Mouse (Mus musculus) CD4-positive helper T cell, adult 2 months (primary cell): ENCODE data around the gene Mpped2.

Source experiments
- DNase-seq: peaks from one replicate; pipeline ENCODE4 v3.0.0-alpha.2; 2012; ENCODE audit warnings: low read depth, missing footprints, low spot score

Gene Mpped2

DNA sequence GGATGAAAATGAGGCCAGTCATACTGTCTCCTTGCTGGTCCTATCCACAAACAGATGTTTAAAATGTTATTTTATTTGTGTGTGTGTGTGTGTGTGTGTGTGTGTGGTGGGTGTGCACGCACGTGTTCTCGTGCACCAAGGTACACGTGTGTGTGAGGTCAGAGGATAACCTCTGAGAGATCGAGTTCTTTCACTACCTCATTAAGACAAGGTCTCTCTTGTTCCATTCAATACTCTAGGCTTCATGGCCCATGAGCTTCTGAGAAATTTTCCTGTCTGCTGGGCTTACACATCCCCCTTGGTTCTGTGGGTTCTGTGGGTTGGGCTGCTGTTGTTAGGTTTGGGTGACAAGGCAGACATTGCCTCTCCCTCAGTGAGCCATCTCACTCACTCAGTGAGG lies 12.6 kb downstream of the Mpped2 start:
- DNase-seq: no peak

DNA sequence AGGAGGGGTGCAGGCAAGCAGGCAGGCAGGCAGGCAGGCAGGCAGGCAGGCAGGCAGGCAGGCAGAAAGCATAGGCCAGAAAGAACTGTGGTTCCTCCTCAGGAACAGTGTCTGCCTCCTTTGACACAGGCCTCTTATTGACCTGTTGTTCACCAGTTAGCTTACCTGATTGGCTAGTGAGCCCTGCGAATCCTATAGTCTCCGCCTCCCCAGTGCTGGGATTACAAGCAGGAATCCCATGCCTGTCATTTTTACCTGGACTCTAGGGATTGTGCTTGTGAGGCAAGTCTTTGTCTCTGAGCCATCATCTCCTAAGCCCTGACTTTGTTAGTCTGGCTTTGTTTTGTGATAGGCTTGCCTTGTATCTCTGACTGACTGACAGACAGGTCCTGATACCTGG lies 14.1 kb downstream of the Mpped2 start:
- DNase-seq: no peak

DNA sequence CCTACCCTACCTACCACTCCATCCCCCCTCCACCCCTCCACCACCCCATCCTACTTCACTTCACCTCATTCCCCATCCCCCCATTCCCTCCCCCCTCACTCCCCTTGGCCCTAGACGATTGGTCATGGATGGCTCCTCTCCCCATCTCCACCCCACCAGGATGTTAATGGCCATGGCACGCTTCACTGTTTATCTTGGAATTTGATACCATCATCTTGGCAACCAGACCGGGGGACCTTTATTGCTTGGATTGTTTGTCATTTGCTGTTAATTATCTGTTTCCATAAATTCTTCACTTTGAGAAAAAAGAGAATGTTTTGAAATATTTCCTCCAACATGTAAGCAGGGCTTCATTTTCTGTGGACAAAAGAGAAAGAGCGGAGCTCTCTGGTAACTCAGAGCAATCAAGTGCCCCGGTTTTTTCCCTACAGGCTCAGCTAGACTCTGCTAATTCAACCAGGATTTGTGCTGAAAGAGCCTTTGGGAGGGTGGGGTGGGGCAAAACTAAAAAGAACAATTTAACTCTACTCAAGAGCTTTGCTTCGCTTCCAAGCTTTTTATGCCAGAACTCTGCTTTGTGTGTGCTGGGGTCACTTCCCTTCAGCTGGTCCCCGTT lies 17.9 kb downstream of the Mpped2 start:
- no peak for DNase-seq

DNA sequence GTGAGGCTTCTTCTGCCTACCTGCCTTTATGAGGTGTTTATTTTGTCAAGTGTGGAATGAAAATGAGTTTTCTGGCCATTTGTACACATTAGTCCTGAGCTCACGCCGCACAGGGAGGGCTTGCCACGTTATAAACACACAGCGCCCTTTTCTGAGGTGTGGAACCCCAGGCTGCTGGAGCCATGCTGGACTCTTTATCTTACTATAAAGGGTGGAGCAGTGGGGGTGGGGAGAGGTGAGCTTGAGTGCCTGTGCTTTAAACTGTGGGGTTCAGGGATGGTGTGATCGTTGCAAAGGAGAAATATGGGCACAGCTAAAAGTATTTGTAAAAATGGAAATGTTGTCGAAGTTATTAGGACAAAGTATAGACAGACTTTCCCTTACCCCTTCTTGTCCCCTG lies 18.4 kb downstream of the Mpped2 start:
- no peak for DNase-seq

DNA sequence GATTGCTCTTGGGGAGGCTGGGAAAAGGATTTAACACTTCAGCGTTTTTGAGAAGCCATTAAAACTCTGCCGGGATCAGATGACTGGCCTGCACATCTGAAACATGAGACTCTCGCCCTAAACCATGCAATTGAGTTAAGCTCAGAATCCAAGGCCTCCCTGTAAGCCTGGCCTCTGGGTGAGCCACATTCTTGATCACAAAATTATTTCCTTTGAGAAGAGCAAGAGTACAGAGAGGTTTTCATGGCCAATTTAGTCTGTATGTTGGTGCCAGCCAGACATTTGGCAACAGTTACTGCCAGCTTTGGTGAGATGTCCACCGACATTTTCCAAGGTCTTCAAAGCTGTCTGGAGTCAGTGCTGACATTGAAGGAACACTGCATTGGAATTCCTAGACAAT lies 20.1 kb downstream of the Mpped2 start:
- DNase-seq: no peak

DNA sequence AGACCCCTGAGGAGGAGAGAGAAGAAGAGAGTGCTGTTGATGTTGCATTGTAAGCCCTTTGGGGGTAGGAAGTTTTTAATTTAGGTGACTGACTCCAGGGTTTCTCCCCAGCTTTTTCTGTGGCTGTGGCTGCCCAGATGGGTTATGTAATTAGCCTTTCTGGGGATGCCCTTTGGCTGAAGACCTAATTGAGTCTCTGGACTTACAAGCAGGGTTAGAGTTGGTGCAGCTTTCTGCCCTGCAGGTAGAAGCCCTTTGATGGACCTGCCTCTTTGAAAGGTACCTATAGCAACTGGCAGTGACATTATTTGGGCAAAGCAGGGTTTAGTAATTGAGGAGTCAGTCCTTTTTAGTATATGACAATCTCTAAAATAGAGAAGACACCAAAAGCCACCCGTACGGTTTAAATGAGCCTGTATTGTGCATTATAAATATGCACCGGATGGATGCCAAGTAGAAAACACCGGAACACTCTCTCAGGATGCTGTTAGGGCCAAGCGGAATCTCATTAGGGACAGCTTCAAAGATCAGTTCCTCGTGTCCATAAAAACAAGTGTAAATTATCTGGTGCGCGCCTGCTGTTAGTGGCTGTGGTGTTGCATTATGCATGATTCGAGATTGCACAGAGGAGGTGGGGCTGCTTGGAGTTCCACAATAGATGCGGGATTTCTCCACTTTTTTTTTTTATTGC lies 22.8 kb downstream of the Mpped2 start:
- no peak for DNase-seq

DNA sequence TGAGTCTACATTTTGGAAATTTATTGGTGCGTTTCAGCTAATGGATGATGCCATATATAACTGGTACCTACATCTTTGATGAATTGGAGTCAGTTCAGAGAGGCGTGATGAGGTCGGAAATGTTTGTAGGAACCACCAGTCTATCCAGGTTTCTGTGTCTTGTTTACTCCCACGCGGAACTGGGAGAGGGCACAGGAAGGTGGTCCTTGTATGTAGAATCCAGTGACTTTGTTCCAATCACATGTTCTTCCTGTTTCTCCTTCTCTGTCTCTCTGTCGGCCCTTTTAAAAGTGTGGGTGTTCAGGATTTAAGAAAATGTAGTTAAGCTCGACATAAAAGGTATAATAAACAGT lies 23.3 kb downstream of the Mpped2 start:
- no peak for DNase-seq

DNA sequence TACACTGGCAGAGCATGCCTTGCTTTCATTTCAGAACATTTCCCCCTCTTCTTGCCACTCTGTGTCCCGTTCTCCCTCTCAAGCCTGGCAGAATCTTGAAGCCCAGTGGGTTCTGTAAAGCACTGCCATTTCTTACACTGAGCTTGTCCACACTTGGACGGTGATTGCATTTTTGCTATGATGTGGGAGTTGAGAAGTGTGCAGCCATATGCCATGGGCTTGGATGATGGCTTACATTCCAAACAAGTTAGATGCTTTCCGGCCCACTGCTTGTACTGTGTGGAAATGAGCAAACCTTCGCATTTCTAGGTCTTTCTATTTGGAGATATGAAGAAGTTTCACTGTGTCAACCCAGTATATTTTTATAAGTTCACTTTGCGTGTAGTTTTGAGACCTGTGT lies 25.8 kb downstream of the Mpped2 start:
- DNase-seq: no peak

DNA sequence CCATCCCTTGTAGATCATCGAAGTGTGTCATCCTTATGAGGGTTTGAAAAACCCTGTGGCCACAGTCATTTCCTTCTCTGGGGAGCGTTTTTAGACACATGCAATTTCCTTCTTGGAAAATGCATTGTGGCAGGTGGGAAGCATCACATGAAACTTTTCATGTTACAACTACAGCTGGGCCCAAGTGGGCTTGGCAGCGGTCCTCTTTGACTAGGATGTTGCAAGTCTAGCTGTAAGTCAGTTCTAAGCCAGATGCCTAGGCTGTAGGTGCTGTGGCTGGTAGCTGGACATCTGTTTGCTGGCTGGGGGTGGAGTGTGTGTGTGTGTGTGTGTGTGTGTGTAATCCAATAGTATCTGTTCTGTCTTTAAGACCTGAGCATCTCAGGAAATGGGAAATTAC lies 26.4 kb downstream of the Mpped2 start:
- DNase-seq: no peak

DNA sequence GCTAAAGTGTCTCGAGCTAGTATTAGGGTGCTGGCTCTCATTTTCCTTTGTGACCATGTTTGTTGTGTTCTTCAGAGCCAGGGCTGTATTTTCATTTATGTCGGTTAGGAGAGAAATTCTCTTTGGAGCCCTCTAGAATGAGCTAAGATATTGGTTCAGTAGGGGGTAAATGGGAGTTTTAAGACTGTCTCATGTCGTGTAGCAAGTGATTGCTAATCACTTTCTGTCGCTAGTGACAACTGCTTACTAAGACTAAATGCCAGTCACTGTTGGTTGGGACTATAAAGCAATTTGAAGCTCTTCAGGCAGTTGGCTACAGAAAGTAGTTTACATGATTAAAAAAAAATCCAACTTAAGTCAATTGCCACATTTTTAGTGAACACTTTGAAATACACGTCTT lies 27.6 kb downstream of the Mpped2 start:
- DNase-seq: no peak

DNA sequence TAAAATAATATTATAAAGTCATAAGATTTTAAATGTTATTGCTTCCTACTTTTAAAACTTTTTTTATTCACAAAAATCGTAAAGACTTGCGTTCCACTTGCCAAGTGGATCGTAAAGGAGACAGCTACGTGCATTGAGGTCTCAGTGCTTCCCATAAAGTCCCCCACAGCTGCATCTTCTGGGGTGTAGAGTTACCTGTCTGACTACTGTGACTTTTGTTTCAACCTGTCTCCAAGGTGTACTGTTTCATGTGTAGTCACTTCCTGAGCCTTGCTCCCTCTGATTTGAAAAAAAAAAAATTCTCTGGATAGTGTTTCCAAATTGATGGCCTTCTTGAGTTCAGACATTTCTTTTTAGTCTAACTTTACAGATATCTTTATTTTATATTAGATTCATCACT lies 29.0 kb downstream of the Mpped2 start:
- DNase-seq: no peak

DNA sequence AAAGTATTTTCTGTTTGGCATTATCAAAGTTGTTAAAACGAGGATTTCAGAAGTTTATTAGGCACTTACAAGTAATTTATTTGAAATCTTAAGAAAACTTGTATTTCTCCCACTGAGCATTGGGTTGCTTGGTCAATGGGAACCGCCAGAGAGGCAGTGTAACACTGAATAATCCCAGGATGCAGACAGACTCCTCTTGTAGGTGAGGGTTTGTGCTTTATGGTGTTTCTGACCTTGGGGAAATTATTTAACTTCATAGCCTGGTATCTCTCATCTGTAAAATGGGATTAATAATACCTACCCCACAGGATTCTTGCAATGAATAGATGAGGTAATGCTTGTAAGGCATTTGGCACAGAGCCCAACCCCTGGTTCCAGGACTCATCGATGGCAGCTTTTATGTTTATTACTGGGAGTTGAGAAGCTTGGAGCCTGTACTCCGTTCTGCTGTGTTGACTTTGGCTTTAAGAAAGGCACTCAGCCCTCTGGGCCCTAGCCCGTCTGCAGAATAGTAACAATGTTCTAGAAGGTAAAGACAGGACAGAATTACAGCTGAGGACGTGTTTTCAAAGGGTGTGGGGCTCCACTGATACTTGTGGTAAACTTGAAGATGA lies 37.0 kb downstream of the Mpped2 start:
- DNase-seq: no peak

DNA sequence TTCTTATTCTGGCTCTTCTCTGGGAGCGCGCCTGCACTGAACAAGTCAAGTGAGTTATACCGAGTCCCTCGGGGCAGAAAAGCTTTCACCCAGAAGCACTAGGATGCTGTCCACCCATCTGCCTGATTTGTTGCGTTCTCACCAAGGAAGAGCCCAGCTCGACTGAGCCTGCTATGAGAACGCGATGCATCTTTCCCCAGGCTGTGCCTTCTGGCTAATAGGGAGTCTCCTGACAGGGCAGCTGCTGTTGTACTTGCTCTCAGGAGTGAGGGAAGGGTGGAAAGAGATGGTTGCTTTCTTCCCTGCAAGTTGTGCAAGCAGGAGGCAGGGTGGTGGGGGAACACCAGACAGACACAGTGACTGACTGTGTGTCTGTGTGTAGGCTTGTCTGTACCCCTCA lies 37.5 kb downstream of the Mpped2 start:
- no peak for DNase-seq

DNA sequence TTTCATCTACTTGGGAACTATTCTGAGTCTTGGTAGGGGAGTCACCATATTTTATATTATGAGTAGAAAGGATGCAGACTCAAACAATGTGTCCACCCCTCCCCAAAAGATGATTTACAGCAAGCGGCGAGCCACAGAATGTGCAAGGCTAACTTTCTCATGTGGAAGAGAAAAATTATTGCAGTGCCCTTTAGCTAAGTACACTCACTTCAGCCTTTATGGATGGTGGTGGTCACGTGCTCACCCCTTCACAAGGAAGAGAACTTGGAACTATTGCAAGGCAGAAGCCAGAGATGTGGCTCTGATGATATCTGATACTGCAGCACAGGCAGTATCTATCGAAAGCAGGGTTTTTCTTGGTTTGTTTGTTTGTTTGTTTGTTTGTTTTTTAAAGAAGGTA lies 38.4 kb downstream of the Mpped2 start:
- DNase-seq: no peak

DNA sequence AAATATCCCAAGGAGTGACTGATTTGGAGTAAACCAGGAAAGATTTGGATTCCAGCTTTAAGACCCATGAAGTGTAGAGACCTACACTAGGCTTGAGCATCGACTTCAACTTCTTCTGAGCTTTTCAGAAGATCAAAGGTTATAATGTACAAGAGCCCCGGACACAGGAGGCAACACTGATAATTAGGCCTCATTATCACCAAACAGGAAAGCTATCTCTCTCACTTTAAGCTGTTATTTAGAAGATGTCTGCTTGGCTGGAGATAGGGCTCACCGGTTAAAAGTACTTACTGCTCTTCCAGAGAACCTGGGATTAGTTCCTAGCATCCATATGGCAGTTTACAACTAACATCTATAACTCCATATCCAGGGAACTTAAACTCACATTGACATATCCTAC lies 39.1 kb downstream of the Mpped2 start:
- no peak for DNase-seq

DNA sequence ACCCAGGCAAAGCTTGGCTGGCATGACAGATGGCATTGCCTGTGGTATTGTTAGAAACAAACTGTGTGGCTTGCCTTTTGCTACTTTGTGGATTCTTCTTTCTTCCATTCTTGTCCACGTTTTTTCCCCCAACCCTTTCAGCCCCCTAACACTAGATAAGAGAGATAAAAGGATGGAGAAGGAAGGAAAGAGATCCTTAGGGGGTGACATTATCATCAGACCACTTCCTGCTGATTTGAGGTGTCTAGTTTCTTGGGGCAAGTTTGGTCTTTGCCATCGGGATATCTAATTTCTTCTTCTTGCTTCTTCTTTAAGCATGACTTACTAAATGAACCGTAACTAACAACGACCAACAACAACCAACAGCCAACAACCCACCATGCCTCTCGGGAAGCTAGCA lies 40.3 kb downstream of the Mpped2 start:
- DNase-seq: no peak

DNA sequence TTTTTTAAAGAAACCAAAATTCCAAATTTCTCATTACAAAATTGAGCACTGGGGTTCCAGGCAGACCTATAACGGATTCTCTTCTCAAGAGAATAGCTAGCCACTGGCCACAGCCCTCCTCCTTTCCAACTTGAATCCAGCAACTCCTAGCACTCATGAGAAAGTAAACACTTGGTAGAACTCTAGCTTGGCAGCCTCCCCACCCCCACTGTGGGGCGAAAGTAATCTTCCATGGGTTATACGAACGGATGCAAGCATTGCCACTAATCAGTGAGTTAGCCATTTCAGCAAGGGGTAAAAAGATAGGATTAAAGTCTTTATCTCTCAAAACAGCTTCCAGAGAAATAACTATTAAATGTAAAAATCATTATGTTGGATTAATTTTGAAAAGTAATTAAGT lies 40.9 kb downstream of the Mpped2 start:
- DNase-seq: no peak

DNA sequence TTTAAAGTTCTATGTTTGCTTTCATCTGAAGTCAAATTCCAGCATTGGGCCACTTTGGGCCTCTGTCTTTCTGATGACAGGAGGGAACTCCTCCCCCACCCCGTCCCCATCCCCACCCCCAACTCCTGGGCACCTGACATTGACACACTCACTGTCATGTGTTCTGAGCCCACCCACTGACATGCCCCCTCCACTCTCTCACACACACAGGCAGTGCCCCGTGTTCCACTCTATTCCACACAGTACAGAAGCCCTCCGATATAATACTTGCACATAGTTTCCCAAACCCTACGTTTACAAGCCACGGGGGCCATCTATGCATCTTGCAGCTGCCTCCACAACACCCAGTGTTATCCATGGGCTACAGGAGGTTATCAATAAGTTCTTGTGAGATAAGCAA lies 42.1 kb downstream of the Mpped2 start:
- DNase-seq: no peak

DNA sequence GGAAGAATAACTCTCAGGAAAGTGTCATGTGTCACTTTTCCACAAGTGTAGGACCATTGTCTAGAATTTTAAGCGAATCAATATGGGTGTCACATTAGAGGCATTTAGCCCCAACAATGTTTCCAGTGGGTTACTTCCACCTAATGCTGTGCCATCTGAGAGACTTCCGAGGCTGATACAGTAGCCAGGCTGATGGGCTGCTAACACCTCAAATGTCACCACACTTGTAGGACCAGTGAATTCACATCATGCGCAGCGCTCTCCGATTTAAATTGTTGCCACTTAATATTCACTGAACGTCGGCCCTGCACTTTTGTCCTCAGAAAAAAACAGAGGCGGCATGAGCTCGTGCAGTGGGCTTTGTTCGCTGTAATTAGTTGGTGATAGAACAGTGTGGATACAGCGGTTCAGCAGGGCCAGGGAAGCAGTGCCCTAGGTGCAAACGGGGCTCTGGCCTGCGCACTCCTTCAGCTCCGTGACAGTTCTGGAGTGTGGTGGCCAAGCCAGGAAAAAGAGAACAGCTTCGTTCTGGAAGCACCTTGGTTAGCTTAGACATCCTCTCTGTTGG lies 42.8 kb downstream of the Mpped2 start:
- no peak for DNase-seq

DNA sequence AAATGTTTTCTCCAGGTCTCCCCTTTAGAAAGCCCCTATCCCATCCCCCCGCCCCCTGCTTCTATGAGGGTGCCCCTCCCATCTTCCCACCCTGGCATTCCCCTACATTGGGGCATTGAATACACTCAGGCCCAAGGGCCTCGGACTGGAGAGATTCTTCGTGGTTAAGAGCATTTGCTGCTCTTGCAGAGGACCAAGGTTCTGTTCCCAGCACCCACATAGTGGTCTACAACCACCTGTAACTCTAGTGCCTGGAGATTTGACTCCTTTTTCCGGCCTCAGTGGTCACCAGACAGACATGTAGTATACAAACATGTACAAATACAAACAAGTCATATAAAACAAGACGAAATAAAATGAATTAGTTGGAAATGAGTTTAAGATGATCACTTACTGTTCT lies 45.9 kb downstream of the Mpped2 start:
- DNase-seq: no peak

DNA sequence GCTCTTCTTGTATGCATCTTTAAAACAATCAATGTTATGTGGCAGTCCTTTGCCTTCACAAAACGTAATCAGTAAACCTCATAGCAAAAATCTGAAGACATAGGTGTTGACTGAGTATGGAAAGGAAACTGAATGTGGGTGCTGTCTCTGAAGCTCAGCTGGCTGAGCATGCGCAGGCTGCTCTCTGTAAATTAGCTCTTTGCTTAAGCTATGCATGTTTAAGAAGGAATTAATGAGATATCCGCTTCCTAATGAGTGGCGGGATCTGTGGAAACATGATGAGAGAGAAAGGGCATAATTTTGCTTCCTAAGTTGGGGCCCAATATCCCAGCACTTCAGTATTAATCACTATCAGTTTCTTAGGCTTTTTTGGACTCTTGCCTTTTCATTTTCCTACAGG lies 51.0 kb downstream of the Mpped2 start:
- DNase-seq: no peak

DNA sequence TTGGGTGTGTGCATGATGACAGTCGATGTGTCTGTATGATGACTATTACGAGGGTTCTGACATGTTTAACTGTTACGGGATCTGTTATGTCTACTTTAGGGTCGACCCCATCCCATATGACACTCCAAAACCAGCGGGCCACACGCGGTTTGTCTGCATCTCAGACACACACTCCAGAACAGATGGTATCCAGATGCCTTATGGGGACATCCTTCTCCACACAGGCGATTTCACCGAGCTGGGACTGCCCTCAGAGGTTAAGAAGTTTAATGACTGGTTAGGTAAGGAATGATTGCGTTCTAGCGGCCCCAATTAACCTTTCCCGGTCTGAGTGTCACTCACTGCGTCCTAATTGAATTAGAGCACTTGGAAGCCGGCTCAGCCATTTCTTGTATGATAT lies 51.5 kb downstream of the Mpped2 start:
- no peak for DNase-seq

DNA sequence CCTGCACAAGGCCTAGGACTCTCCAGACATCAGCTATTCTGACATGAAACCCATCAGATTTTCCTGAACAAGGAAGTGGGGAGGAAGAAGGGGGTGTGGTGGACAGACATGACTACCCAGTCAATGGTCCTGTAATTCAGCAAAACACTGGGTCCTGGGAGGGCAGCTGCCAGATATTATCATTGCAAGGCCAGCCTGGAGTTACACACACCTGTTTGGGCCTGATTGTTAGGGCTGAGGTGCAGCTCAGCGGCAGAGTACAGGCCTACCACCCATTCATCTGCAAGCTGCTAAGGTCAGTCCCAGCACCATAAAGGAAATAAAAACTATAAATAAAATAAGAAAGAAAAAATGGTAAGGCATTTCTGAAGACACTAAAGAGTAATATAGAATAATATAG lies 52.3 kb downstream of the Mpped2 start:
- DNase-seq: no peak
